Mouse (Mus musculus): ENCODE results near the gene Map2k2.
"Not testable (repeated sequence)": the region's sequence is repeated elsewhere in the genome, so short reads cannot be mapped to it uniquely, and the experiment has no call there.

Gene Map2k2

GRCm38 (mm10) chr10:81105565-81106112 lies at the start of gene Map2k2:
Gene Map2k2 (plus strand): TSS chr10:81105915.
- peak; percentile 97 to 98 for DNase-seq (ENCODE audit: low spot score in 2 of 2)

DNA sequence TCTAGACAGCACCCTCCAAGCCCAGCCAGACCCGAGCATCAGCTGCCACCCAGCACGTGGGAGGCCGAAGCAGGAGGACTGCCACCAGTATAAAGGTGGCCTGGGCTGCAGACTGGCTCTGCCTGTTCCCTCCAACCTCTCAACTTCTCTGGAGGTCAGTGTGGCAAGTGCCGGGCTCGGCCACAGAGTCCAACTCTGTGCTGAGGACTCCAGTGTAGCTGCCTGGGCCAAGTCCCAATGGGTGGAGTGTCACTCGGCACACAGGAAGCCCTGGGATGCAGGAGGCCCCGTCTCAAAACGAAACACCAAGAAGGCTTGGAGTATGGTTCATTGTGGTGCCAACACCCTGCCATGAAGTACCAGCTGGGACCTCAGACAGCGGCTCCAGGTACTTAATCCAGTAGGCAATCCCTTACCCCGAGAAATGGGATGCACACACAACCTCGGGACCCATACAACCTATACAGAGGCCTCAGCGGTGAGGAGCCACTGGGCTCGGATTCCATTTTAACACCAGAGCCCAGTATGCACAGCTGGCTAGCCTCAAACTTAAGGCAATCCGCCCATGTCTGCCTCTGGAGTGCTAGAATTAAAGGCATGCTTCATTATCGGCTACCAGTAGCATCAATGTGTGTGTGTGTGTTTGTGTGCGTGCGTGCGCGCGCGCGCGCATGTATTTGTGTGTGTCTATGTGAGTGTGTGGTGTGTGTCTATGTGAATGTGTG lies 48.1 kb upstream of the Map2k2 start:
- DNase-seq (ENCODE audit: low spot score in 2 of 2), result no peak

- DNase-seq (ENCODE audit: low spot score in 2 of 2), result no peak
Observed at GRCm38 (mm10) chr10:81058896-81059295, 46.8 kb upstream of the Map2k2 start.

GRCm38 (mm10) chr10:81059603-81060543 lies 45.8 kb upstream of the Map2k2 start, which contains the start of gene Sgta:
Gene Sgta (minus strand): TSS chr10:81060181.
- DNase-seq (ENCODE audit: low spot score in 2 of 2), result peak; percentile 90 to 94

GRCm38 (mm10) chr10:81062710-81063109 lies 43.0 kb upstream of the Map2k2 start:
- DNase-seq (ENCODE audit: low spot score in 2 of 2), result no peak

DNA sequence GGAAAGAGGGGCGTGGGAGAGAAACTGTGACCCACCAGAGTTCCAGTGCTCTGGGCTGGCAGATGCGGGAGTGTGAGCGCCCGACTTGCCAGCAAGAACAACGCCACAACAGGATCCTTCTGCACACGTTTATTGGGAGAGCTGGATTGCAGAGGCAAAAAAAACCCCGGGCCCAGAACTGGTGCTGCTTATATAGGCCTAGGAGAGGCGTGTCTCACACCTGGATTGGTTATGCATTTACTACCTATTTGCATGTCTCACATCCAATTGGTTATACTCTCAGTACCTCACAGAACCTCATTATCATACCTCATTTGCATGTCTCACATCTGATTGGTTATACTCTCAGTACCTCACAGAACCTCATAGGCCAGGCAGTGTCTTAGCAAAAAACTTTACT lies 41.2 kb upstream of the Map2k2 start:
- DNase-seq (ENCODE audit: low spot score in 2 of 2), result not testable (repeated sequence)

GRCm38 (mm10) chr10:81068706-81069105 lies 37.0 kb upstream of the Map2k2 start:
- no peak for DNase-seq (ENCODE audit: low spot score in 2 of 2)

GRCm38 (mm10) chr10:81069836-81070235 lies 35.9 kb upstream of the Map2k2 start, which contains the start of gene Thop1:
Gene Thop1 (plus strand): TSS chr10:81070035.
- peak; percentile 91 for DNase-seq (ENCODE audit: low spot score in 2 of 2)

DNA sequence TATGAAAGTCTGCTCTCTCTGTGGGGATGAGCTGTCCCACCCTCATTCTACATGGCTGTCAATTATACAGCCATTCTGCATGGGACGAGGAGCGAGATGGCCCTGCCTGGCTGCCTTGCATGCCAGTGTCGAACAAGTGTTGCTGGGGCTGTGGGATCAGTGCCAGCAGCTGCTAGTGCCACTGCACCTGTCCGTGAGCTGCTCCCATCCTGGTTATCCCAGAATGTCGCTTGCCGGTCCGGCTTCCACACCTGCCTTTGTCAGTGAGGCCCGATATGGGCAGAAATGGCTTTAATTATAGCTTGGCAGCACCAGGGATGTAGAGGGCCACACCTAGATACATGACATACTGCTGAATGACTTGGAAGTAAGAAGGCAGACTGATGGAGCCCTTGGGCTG lies 33.4 kb upstream of the Map2k2 start:
- no peak for DNase-seq (ENCODE audit: low spot score in 2 of 2)

DNA sequence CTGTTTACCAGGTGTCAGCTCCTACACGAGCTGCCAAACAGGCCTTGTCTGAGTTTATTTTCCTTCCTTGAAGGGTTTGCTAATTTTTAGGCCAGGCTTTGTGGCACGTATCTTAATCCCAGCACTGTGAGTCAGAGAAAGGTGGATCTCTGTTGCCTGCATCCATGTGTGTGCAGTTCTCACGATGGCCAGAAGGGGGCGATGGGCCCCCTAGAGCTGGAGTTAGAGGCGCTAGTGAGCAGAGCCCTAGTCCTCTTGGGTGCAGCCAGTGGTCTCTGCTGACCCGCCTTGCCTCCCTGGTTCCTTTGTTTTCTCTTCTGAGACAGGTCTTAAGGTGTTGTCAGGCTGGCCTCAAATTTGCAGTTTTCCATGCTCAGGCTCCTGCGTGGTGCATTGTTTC lies 32.3 kb upstream of the Map2k2 start:
- peak in 1 of 2 experiments; percentile 39 for DNase-seq (ENCODE audit: low spot score in 2 of 2)

GRCm38 (mm10) chr10:81075734-81076133 lies 30.0 kb upstream of the Map2k2 start:
- no peak for DNase-seq (ENCODE audit: low spot score in 2 of 2)

DNA sequence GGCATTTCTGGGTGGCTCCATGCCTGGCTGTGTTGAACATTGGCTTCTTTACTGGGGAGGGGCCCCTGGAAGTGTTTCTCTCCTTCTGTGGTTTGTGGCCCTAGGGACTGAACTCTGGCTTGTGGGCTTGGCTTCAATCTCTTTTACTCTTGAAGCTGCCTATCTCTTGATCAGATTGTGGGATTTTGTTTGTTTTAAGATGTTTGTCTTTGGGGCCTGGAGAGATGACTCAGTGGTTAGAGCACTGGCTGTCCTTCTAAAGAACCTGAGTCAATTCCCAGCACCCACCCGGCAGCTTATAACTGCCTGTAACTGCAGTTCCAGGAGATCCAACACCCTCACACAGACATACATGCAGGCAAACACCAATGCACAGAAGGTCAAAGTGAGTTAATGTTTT lies 29.4 kb upstream of the Map2k2 start:
- DNase-seq (ENCODE audit: low spot score in 2 of 2), result no peak

GRCm38 (mm10) chr10:81077916-81078315 lies 27.8 kb upstream of the Map2k2 start:
- DNase-seq (ENCODE audit: low spot score in 2 of 2), result no peak

- DNase-seq (ENCODE audit: low spot score in 2 of 2), result no peak
Observed at GRCm38 (mm10) chr10:81080008-81080655, 25.6 kb upstream of the Map2k2 start.

DNA sequence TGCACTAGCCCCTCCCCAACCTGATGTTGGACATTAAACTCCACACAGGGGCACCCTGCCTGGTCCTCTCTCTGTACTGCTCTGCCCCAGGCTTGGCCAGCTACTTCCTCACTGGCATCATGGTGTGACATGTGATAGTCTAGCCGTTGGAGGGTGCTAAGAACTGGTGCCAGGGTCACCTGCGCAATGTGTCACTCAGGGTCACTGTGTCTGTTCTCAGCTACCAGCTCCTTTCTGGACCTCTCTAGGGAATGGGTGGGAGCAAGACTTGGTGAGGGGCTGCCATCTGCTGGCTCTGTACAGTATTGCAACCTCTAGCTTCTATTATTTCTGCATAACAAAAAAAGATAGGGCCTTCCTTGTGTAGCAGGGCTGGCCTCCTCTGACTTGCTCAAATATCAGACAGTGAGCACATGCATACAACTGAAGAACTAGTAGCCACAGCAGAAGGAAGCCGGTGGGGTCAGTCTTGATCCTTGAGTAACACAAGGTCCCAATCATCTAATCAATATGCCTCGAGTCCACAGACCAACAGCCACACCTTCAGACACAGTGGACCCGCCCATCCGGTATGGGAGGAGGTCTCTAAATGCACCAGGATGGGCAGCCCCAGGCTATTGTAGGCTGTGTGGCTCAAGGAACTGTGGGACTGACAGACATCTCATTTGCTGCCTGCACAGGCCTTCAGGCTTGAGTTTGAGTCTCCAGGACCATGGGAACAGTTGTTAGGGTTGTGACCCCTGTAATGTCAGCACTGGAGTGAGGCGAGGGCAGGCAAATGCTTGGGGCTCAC lies 23.4 kb upstream of the Map2k2 start:
- DNase-seq (ENCODE audit: low spot score in 2 of 2), result peak; percentile 43 to 65

- no peak for DNase-seq (ENCODE audit: low spot score in 2 of 2)
Observed at GRCm38 (mm10) chr10:81087021-81087420, 18.7 kb upstream of the Map2k2 start.

GRCm38 (mm10) chr10:81089216-81089615 lies 16.5 kb upstream of the Map2k2 start:
- DNase-seq (ENCODE audit: low spot score in 2 of 2), result no peak

DNA sequence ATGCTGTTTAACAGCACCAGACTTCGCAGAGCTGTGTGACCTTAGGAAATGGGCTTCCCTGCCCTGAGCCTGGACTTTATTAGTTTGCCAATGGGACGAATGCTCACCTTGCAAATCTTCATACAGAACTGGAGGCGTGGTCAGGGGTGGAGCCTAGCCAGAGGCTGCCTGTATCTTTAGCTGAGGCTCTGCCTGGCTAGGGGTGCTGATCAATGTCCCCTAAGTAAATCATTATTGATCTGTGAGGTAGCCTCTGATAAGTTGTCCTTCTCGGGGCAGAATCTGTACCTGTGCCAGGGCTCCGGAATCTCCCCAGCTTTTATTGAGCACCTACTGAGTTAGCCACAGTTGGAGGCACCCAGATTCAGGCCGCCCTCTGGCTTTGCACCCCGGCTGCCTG lies 15.1 kb upstream of the Map2k2 start:
- no peak for DNase-seq (ENCODE audit: low spot score in 2 of 2)

DNA sequence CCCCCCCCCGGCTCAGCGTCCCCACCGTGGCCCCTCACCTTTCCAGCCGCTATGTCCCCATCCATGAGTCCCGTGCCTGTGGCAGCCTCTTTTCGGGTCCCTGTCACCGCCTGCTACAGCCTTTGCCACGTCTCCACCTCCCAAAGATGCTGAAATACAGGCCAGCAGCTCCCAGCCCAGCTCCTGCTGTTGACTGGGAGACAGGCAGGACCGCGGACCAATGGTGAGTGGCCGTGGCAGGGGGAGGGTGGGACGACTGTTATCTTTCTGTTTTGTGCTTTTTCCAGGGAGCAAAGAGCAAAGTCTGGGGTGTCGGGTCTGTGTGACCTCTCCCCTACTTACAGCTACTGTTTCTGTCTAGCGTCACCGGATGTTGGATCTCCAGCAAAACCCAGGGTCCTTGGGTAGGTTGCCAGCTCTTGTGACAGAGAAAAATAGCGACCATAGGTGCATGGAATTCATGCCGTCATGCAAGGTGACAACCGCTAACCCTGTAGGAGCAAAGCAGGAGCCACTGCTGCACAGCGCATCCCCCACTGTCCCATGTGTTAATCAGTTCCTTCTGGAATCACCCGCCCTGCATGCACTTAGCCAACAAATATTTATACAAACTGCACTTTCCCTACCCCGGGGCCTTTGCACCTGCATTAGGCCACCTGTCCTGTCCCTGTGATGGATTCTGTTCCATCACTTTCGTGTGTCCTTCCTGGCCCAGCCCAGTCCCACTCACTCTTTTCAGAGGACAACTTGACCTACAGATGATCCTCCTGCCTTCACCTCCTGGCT lies 13.1 kb upstream of the Map2k2 start:
- no peak for DNase-seq (ENCODE audit: low spot score in 2 of 2)
